Mouse (Mus musculus) G1E-ER4 (cell line): ENCODE results near the gene Zswim1. TPM values are rescaled to one million over a fixed set of nuclear protein-coding genes. Genes with fewer than 3 reads are reported as not detected.

Experiments used
- GATA1 ChIP-seq: IDR thresholded peaks from one replicate; pipeline ENCODE4 v1.8.0; 2012; ENCODE audit warnings: low read length, inconsistent platforms
- polyA plus RNA-seq: library from polyadenylated mRNA; stranded (reverse); fragments of >175 nt; gene quantifications from 2 replicates; pipeline ENCODE4 v1.2.3, GENCODE M21; 2012

The Zswim1 gene
- polyA plus RNA-seq, 1 experiment, result 31.4 TPM

DNA sequence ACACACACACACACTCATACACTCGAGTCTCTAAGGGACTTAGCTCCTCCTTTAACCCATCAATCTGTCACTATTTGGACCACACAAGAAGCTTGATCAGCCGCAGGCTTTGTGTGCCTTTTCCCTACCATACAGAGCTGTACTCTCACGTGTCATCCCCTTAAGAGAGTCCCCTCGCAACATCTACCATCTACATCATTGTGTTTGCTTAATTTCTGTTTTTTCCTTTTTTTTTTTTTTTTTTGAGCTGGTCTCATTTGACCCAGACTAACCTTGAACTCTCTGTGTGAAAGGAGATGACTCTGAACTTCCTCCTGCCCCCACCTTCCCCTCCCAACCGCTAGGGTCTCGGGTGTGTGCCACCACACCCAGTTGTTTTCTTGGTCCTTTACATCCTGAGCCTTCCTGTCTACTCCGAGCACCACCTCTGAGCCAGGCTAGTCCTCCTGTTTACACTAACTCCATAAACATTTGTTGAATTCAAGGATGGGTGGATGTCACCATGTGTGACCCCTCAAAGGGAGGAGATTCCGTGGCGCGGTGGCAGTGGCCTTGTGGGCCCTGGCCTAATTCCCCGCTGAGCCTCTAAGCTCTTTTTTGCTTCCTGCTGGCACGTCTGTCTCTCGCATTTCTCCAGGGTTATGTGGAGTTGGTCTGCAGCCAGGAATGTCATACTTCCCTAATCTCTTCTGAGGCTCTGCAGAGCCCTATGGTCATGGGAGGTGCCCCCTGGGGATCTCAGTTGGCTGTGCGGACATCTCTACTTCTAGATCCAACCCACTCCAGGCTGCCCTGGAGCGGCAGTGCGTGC lies 44.5 kb downstream of the Zswim1 start:
- no peak for TF ChIP-seq GATA1

DNA sequence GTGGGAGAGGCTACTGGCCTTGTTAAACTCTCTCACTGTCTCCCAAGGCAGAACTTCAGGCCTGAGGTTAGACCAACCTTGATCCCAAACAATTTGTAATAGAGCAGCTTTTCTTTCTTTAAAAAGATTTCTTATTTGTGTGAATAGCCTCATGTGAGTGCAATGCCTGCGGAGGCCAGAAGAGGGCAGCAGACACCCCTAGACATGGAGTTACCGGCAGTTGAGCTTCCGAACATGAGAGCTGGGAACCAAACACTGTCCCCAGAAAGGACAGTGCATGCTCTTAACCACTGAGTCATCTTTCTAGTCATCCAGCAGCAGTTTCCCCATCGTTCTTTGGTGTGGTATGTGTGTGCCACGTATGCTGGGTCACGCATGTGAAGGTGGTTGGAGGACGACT lies 45.1 kb downstream of the Zswim1 start:
- TF ChIP-seq GATA1, result no peak

DNA sequence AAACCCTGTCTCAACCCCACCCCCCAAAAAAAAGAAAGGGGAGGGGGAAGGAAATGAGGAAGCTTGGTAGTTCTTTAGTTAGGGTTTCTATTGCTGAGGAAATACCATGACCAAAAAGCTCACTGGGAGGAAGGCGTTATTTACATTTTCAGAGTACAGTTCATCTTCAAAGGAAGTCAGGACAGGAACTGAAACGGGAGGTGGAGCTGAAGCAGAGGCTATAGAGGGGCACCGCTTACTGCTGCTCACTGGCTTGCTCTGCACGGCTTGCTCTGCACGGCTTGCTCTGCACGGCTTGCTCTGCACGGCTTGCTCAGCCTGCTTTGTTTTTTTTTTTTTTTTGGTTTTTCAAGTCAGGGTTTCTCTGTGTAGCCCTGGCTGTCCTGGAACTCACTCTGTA lies 46.0 kb downstream of the Zswim1 start:
- no peak for TF ChIP-seq GATA1

DNA sequence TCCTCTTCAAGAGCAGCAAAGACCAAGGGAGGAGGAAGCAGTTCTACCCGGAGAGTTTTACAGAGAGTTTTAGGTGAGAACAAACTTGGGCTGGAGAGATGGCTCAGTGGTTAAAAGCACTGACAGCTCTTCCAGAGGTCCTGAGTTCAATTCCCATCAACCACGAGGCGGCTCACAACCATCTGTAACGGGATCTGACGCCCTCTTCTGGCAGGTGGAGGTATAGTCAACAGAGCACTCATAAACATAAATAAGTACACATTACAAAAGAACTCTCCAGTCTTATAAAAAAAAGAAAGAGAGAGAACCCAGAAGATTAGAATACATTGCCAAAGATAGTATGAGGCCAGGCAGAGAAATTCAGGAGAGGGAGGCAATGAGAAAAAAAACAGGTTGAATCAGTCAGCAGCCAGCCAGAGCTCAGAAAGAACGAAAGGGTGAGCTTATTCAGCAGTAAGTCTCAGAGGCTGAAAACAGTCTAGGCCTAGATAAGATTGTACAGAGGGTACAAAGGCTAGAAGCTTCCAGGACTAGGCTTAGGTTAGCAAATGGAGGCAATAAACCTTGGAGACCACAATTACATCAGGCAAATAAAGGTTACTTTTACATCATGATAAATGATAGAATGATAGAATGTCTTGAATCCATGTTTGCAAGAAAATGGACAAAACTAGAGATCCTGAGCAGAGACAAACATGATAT lies 49.3 kb downstream of the Zswim1 start:
- TF ChIP-seq GATA1, result no peak

DNA sequence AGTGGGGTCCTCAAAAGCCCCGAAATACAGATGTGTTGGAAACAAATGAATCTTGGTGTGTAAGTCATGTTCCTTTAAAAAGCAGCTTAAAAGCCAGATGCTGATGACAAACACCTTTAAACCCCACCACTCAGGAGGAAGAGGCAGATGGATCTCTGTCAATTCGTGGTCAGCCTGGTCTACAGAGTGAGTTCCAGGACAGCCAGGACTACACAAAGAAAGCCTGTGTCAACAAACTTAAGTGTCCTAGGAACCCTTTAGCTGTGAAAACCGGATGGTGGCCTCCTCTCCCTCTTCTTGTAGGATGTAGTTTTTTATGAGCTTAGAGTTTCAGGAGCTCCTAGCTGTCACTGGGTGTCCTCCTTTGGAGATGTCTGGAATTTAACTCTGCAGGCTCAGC lies 51.1 kb downstream of the Zswim1 start:
- TF ChIP-seq GATA1, result no peak

DNA sequence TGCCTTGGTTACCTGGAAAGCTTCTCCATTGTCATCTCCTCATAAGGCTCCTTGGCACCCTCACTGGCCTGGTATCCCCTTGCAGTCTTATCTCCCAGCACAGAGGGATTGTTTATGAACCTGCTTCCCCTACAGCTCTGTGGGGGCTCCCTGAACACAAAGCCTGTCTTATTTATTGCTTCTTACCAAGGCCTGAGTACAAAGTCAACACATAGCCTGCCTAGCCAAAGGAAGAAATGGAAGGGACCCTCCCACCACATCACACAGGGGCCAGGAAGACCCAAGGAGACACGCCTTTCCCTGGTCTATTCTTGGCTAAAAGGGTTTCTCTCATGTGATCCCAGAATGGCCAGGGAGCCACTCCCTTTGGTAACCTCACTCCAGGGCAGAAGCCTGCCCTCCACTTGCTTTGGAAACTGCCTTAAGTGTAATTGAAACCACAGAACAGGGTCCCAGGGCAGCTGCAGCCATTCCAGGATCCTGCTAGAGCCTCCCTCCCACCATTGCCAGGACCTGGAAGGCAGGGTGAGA lies 51.8 kb downstream of the Zswim1 start:
- no peak for TF ChIP-seq GATA1

Other genes starting within 250 kb of the Zswim1 start
- not detected in 2 replicates for gene Spint3, start 249.2 kb upstream of the Zswim1 start, polyA plus RNA-seq
- gene Wfdc6a, start 237.2 kb upstream of the Zswim1 start, polyA plus RNA-seq, result not detected in 2 replicates
- not detected in 2 replicates for gene Eppin, start 229.1 kb upstream of the Zswim1 start, polyA plus RNA-seq
- not detected in 2 replicates for gene Wfdc6b, start 209.2 kb upstream of the Zswim1 start, polyA plus RNA-seq
- gene Wfdc8, start 209.1 kb upstream of the Zswim1 start, polyA plus RNA-seq, result not detected in 2 replicates
- gene Wfdc16, start 183.9 kb upstream of the Zswim1 start, polyA plus RNA-seq, result not detected in 2 replicates
- not detected in 2 replicates for gene Wfdc10, start 166.6 kb upstream of the Zswim1 start, polyA plus RNA-seq
- not detected in 2 replicates for gene Wfdc9, start 166.1 kb upstream of the Zswim1 start, polyA plus RNA-seq
- not detected in 2 replicates for gene Wfdc11, start 148.6 kb upstream of the Zswim1 start, polyA plus RNA-seq
- not detected in 2 replicates for gene Wfdc13, start 137.6 kb upstream of the Zswim1 start, polyA plus RNA-seq
- gene Spint4, start 124.2 kb upstream of the Zswim1 start, polyA plus RNA-seq, result not detected in 2 replicates
- gene Spint5, start 107.4 kb upstream of the Zswim1 start, polyA plus RNA-seq, result not detected in 2 replicates
- 0.03 and 0.04 TPM in 2 replicates for gene Wfdc3, start 76.8 kb upstream of the Zswim1 start, polyA plus RNA-seq
- gene Dnttip1, start 76.7 kb upstream of the Zswim1 start, polyA plus RNA-seq, result 131 and 212 TPM in 2 replicates
- gene Ube2c, start 52.8 kb upstream of the Zswim1 start, polyA plus RNA-seq, result 170 and 261 TPM in 2 replicates
- not detected in 2 replicates for gene Tnnc2, start 42.7 kb upstream of the Zswim1 start, polyA plus RNA-seq
- gene Snx21, start 36.9 kb upstream of the Zswim1 start, polyA plus RNA-seq, result 3.9 and 5.2 TPM in 2 replicates
- 34.2 and 58.7 TPM in 2 replicates for gene Acot8, start 17.8 kb upstream of the Zswim1 start, polyA plus RNA-seq
- 1.6 TPM in 2 replicates for gene Zswim3, start 17.6 kb upstream of the Zswim1 start, polyA plus RNA-seq
- not detected in 2 replicates for gene Spata25, start 5.9 kb downstream of the Zswim1 start, polyA plus RNA-seq
- gene Ctsa, start 10.2 kb downstream of the Zswim1 start, polyA plus RNA-seq, result 12.4 and 46.9 TPM in 2 replicates
- gene Neurl2, start 10.8 kb downstream of the Zswim1 start, polyA plus RNA-seq, result 0.08 TPM in 1 of 2 replicates, not detected in the other
- not detected in 2 replicates for gene Pltp, start 35.0 kb downstream of the Zswim1 start, polyA plus RNA-seq
- gene Pcif1, start 56.6 kb downstream of the Zswim1 start, polyA plus RNA-seq, result 110 and 119 TPM in 2 replicates
- gene Zfp335, start 89.1 kb downstream of the Zswim1 start, polyA plus RNA-seq, result 58.2 and 59.2 TPM in 2 replicates
- gene Mmp9, start 118.1 kb downstream of the Zswim1 start, polyA plus RNA-seq, result 0.03 and 0.05 TPM in 2 replicates
- gene Slc12a5, start 138.1 kb downstream of the Zswim1 start, polyA plus RNA-seq, result 0.31 and 0.41 TPM in 2 replicates
- gene Ncoa5, start 212.2 kb downstream of the Zswim1 start, polyA plus RNA-seq, result 50.0 and 58.3 TPM in 2 replicates
- not detected in 2 replicates for gene Cd40, start 232.9 kb downstream of the Zswim1 start, polyA plus RNA-seq